Mouse (Mus musculus) embryonic facial prominence, embryonic 10.5 days (tissue): Measurements from ENCODE around the gene Pan2. TPM values are rescaled to one million over a fixed set of nuclear protein-coding genes. Genes with fewer than 3 reads are reported as not detected.
"Not testable (repeated sequence)": the region's sequence is repeated elsewhere in the genome, so short reads cannot be mapped to it uniquely, and the experiment has no call there.

Experiments used
- DNase-seq: peaks from one replicate; pipeline ENCODE4 v3.0.0-alpha.2; 2017; ENCODE audit warnings: low spot score
- H3K27ac ChIP-seq: fragments of 300-500 bp; sonication (generic); replicated peaks from 2 replicates; pipeline ENCODE4 v1.5.1; 2016; ENCODE audit warnings: mild to moderate bottlenecking
- H3K27me3 ChIP-seq: fragments of 300-500 bp; sonication (generic); replicated peaks from 2 replicates; pipeline ENCODE4 v1.6.1; 2016; ENCODE audit warnings: low read depth, mild to moderate bottlenecking; ENCODE audit not compliant: poor library complexity, severe bottlenecking
- H3K36me3 ChIP-seq: fragments of 300-500 bp; sonication (generic); replicated peaks from 2 replicates; pipeline ENCODE4 v1.6.1; 2016; ENCODE audit warnings: mild to moderate bottlenecking, moderate library complexity
- H3K4me1 ChIP-seq: fragments of 300-500 bp; sonication (generic); 2 replicates; pipeline ENCODE4 v1.6.1; 2016
- H3K4me3 ChIP-seq: fragments of 300-500 bp; sonication (generic); 2 replicates; pipeline ENCODE4 v1.5.1; 2016; ENCODE audit warnings: mild to moderate bottlenecking, moderate library complexity
- H3K9me3 ChIP-seq: fragments of 300-500 bp; sonication (generic); 2 replicates; pipeline ENCODE4 v1.6.1; 2016; ENCODE audit warnings: mild to moderate bottlenecking
- WGBS: fragments of 180-500 bp; shearing (Covaris S2); methylation state at CpG from one replicate; pipeline ENCODE4 v1.1.7; 2016; 5-methylcytosine and 5-hydroxymethylcytosine counted together
- polyA plus RNA-seq: library from polyadenylated mRNA; unstranded; fragments of >200 nt; fragmentation: Nextera tagmentation; extraction: Ambion mirVana; gene quantifications from 2 replicates; pipeline ENCODE4 v1.2.1, GENCODE M21; 2016

Gene Pan2
- polyA plus RNA-seq, 1 experiment from 2014 or later = 42.9 TPM

DNA sequence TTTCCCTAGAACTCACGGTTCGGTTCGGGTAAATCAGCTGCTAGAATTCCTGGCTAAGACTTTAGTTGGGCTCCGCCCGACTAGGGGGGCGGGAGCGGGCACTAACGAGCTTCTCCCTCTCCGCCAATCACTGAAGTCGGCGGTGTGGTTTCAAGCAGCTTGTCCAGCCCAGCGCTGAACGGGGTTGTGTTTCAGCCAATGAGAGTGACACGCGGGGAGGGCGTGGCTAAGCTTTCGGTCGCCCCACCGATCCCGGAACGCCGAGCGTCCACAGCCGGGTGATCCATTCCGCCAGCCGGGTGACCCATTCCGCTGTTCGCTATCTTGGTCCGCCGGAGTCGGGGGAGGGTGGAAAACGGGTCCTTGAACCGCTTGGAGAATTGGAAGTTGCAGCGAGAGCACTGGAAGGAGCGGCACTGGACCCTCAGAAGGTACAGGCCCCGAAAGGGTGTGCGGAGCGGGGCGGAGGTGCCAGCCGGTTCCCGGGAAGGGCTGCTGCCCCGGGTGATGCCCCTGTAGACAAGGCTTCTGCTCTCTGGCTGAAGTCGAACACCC lies 32.8 kb upstream of the Pan2 start, which contains the start of gene Stat2:
Gene Stat2, plus strand, starts transcription at position 273 of the 555 bp plus-strand sequence.
- under 1% methylated on average over 43 of the region's 43 CpGs for WGBS
- peaks cover 15% of the 10 kb centered on the region for H3K4me1 ChIP-seq

DNA sequence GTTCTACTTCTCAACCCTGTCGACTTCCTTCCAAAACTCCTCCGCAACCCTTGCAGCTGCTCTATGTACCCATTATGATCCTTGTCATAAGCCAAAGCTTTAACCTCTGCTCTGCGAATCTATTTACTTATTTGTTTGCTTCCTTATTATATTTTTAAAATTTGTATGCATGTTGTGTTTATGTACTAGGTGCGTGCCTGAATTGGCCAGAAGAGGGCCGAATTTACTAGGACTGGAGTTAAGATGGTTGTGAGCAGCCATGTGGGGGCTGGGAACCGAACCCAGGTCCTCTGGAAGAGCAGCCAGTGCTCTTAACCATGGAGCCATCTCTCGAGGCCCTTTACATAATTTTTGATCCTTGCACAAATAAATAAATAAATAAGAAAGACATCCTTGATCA lies 32.3 kb upstream of the Pan2 start:
- Histone ChIP-seq H3K27ac (peak overlapping the region; percentile 86), H3K9me3 (no peaks in the 10 kb centered on the region), H3K27me3 (peaks cover 8% of the 10 kb centered on the region; the same call in 1 of the 2 replicates), H3K4me1 (peaks cover 15% of the 10 kb centered on the region), H3K36me3 (no peaks in the 10 kb centered on the region; the same call in 1 of the 2 replicates), H3K4me3 (peak overlapping the region; percentile 87)
- no peak for DNase-seq
- WGBS = 50% methylated on average over 7 of the region's 7 CpGs

More for the DNA sequence above, 32.8 kb upstream of the Pan2 start, which contains the start of gene Stat2:
- H3K4me3 ChIP-seq = peak within 1 kb of the TSS; percentile 87
- no peaks in the 10 kb centered on the region; the same call in 1 of the 2 replicates for H3K36me3 ChIP-seq
- peak within 1 kb of the TSS; percentile 86 for H3K27ac ChIP-seq
- DNase-seq = peak; percentile 97
- no peaks in the 10 kb centered on the region for H3K9me3 ChIP-seq
- peaks cover 8% of the 10 kb centered on the region; the same call in 1 of the 2 replicates for H3K27me3 ChIP-seq

DNA sequence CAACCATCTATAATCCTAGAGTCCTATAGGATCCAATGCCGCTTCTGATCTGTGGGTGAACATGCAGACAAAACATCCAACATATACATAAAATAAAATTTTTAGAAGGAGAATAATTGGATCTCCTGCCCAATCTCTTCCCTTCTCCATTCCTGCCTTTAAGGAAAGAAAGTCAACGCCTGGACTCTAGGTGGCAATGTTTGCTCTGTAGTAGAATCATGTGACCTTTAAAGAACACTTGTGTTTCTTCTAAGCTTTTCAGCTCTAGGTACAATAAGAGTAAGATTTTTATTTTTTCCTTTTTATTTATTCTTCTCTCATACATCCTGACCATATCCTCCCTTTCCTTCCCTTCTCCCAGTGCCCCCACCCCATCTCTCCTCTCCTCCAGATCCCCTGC lies 31.3 kb upstream of the Pan2 start:
- H3K36me3 ChIP-seq = peaks cover 6% of the 10 kb centered on the region; the same call in 1 of the 2 replicates
- no peak overlapping the region for H3K27ac ChIP-seq
- no peaks in the 10 kb centered on the region for H3K9me3 ChIP-seq
- WGBS = 66% methylated on average over 2 of the region's 2 CpGs
- DNase-seq = no peak
- H3K4me3 ChIP-seq = no peak overlapping the region
- peaks cover 15% of the 10 kb centered on the region for H3K4me1 ChIP-seq
- H3K27me3 ChIP-seq = peaks cover 8% of the 10 kb centered on the region; the same call in 1 of the 2 replicates

DNA sequence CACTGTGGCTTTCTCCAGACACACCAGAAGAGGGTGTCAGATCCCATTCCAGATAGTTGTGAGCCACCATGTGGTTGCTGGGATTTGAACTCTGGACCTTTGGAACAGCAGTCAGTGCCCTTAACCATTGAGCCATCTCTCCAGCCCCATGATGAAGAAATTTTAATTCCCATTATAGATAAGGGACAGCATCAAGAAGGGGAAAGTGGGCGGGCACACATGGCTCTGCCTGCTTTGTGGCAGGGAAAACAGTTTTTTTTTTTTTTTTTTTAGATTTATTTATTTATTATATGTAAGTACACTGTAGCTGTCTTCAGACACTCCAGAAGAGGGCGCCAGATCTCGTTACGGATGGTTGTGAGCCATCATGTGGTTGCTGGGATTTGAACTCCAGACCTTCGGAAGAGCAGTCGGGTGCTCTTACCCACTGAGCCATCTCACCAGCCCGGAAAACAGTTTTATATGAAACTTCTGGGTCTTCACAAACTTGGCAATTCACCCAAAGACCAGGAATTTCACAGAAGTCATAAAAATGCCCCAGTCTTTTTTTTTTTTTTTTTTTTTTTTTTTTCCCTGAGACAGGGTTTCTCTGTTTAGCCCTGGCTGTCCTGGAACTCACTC lies 30.2 kb upstream of the Pan2 start:
- DNase-seq, H3K27ac ChIP-seq, H3K27me3 ChIP-seq, H3K9me3 ChIP-seq, H3K4me3 ChIP-seq: not testable (repeated sequence)
- Histone ChIP-seq H3K4me1 (peaks cover 15% of the 10 kb centered on the region), H3K36me3 (peaks cover 15% of the 10 kb centered on the region; the same call in 1 of the 2 replicates)
- 72% methylated on average over 7 of the region's 7 CpGs for WGBS

DNA sequence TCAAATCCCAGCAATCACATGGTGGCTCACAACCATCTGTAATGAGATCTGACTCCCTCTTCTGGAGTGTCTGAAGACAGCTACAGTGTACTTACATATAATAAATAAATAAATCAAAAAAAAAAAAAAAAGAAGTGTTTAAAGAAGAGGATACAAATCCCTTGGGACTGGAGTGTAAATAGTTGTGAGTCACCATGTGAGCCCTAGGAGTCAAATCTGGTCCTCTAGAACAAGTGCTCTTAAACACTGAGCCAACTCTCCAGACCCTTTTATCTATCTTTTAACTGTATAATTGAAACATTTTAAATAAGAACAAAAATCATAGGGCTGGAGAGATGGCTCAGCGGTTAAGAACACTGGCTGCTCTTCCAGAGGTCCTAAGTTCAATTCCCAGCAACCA lies 27.8 kb upstream of the Pan2 start:
- Histone ChIP-seq H3K36me3 (peaks cover 37% of the 10 kb centered on the region), H3K4me1 (peaks cover 13% of the 10 kb centered on the region)
- H3K9me3 ChIP-seq, H3K27ac ChIP-seq, DNase-seq, H3K4me3 ChIP-seq, H3K27me3 ChIP-seq: not testable (repeated sequence)
- WGBS = 96% methylated on average over 1 of the region's 1 CpGs

DNA sequence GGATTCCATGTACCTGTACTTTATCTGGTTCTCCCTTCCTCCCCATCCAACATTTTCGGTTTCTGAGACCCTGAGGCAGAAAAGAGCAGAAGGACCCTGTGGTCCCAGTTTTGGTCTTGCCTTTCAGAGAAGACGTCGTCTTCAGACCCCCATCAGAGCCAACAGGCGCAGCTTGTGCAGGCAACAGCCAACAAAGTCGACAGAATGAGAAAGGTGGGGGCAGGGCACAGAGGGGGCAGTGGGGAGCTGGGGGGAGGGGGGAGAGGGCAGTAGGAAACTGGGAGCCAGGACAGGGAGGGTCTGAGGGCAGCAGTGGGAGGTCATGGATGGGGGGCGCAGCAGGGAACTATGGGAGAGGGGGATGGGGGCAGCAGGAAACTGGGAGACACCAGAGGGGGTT lies 25.0 kb upstream of the Pan2 start:
- DNase-seq = no peak
- Histone ChIP-seq H3K36me3 (peaks cover 64% of the 10 kb centered on the region), H3K27ac (no peak overlapping the region), H3K27me3 (no peaks in the 10 kb centered on the region), H3K4me1 (peaks cover 7% of the 10 kb centered on the region; the same call in 1 of the 2 replicates), H3K9me3 (no peaks in the 10 kb centered on the region), H3K4me3 (no peak overlapping the region)
- WGBS = 57% methylated on average over 6 of the region's 6 CpGs

DNA sequence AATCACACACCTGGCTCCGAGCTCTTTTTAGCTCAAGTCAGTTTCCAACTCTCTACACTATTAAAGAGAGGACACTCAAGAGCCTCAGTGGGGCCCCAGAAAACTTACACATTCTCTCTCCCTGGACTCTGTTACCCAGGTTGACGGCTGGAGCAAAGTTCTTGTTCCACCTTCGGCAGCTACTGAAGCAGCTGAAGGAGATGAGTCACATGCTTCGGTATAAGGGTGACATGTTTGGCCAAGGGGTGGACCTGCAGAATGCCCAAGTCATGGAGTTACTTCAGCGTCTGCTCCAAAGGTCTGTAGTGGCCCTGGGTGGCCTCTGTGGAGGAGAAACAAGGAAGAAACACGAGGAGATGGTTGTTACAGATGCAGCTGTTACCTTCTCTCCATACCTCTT lies 22.2 kb upstream of the Pan2 start:
- Histone ChIP-seq H3K4me3 (no peak overlapping the region), H3K27ac (no peak overlapping the region), H3K27me3 (no peaks in the 10 kb centered on the region), H3K9me3 (no peaks in the 10 kb centered on the region), H3K4me1 (peaks cover 7% of the 10 kb centered on the region), H3K36me3 (peaks cover 89% of the 10 kb centered on the region)
- DNase-seq = no peak
- WGBS = 90% methylated on average over 6 of the region's 6 CpGs

DNA sequence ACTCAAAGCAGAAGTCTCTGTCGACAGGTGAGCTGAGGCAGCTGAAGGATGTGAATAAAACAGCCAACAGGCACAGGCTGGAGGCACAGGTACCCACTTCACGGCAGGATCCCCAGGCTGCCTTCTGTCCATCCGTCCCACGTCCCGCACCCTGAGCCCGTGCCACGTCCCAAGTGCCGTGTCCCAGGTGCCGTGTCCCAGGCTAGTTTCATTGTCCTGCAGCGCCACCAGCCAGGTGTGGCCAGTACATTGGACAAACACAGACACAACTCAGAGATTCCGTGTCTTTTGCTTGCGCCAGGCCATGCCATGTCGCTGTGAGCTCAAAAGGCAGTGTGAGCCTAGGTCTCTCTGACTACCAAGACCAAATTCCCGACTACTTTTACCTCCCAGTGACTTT lies 21.5 kb upstream of the Pan2 start:
- H3K4me3 ChIP-seq = no peak overlapping the region
- H3K9me3 ChIP-seq = no peaks in the 10 kb centered on the region
- WGBS = 94% methylated on average over 14 of the region's 14 CpGs
- no peak for DNase-seq
- H3K36me3 ChIP-seq = peaks cover 88% of the 10 kb centered on the region
- H3K27ac ChIP-seq = no peak overlapping the region
- H3K4me1 ChIP-seq = peaks cover 15% of the 10 kb centered on the region
- H3K27me3 ChIP-seq = no peaks in the 10 kb centered on the region

DNA sequence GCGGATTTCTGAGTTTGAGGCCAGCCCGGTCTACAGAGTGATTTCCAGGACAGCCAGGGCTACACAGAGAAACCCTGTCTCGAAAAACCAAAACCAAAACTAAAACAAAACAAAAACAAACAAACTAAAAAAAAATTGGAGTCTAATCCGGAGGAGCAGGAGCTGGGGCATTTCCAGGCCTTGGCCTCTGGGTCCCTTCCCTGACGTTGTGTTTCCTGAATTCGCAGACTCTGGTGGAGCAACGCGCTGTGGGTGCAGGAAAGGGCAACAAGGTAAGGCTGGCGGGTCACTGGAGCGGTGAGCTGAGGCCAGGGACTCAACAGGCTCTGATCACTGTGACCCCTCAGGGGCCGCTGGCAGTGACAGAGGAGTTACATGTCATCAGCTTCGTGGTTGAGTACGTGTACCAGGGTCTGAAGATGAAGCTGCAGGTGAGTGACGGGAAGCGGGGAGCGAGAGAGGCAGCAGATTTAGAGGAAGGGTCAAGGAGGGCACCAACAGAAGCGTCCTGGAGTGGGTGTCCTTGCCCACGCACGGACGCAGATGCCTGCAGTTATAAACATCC lies 20.2 kb upstream of the Pan2 start:
- H3K9me3 ChIP-seq = no peaks in the 10 kb centered on the region
- no peak for DNase-seq
- H3K27me3 ChIP-seq = no peaks in the 10 kb centered on the region
- H3K27ac ChIP-seq = no peak overlapping the region
- H3K36me3 ChIP-seq = peaks cover 76% of the 10 kb centered on the region
- H3K4me3 ChIP-seq = no peak overlapping the region
- 89% methylated on average over 20 of the region's 20 CpGs for WGBS
- peaks cover 17% of the 10 kb centered on the region for H3K4me1 ChIP-seq

DNA sequence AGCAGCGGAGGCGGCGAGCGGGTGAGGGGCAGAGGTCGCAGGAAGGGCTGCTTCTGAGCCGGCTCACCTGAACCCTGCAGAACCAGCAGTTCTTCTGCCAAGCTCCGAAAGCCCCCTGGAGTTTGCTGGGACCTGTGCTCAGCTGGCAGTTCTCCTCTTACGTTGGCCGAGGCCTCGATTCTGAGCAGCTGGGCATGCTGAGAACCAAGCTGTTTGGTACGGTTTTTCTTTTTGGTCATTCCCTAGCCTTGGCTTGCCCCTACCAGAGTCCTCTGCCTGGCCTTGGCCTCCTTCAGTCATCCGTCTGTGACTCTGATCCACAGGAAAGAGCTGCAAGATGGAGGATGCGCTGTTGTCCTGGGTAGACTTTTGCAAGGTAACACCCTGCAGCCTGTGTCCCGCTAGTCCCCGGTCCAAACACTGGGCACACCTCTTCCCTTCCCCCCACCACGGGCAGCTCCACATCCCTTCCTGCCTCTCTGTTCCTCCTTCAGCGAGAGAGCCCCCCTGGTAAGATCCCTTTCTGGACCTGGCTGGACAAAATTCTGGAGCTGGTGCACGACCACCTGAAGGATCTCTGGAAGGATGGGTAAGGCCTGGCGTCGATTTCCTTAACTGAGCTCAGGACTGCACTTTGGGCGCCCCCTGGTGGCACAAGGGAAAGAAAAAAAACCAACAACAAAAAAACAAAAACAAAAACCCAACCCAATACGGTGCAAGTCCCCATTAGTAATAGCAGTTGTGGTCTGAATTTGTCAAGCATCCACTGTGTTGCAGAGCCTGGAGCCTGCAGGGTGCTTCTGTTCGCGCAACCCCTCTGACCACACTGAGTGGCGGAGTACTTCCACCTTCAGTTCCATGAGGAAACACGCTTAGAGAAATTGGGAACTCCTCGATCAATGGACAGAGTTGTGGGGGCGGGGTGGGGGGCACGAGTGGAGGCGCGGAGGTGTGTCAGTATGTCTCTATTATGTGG lies 19.2 kb upstream of the Pan2 start:
- peaks cover 74% of the 10 kb centered on the region for H3K36me3 ChIP-seq
- H3K27me3 ChIP-seq = no peaks in the 10 kb centered on the region
- no peak overlapping the region for H3K4me3 ChIP-seq
- no peaks in the 10 kb centered on the region for H3K9me3 ChIP-seq
- WGBS = 65% methylated on average over 31 of the region's 31 CpGs
- peaks cover 10% of the 10 kb centered on the region for H3K4me1 ChIP-seq
- peak; percentile 80 for DNase-seq
- H3K27ac ChIP-seq = no peak overlapping the region

DNA sequence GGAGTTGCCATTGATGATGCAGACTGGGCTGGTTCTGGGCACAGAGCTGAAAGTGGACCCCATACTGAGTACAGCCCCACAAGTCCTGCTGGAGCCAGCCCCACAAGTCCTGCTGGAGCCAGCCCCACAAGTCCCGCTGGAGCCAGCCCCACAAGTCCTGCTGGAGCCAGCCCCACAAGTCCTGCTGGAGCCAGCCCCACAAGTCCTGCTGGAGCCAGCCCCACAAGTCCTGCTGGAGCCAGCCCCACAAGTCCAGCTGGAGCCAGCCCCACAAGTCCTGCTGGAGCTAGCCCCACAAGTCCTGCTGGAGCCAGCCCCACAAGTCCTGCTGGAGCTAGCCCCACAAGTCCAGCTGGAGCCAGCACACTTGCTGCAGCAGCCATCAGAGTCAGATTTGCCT lies 12.5 kb upstream of the Pan2 start:
- H3K27me3 ChIP-seq, H3K4me3 ChIP-seq, H3K27ac ChIP-seq, DNase-seq, H3K9me3 ChIP-seq: not testable (repeated sequence)
- H3K36me3 ChIP-seq = peaks cover 42% of the 10 kb centered on the region
- peaks cover 10% of the 10 kb centered on the region for H3K4me1 ChIP-seq
- WGBS = 68% methylated on average over 1 of the region's 1 CpGs

DNA sequence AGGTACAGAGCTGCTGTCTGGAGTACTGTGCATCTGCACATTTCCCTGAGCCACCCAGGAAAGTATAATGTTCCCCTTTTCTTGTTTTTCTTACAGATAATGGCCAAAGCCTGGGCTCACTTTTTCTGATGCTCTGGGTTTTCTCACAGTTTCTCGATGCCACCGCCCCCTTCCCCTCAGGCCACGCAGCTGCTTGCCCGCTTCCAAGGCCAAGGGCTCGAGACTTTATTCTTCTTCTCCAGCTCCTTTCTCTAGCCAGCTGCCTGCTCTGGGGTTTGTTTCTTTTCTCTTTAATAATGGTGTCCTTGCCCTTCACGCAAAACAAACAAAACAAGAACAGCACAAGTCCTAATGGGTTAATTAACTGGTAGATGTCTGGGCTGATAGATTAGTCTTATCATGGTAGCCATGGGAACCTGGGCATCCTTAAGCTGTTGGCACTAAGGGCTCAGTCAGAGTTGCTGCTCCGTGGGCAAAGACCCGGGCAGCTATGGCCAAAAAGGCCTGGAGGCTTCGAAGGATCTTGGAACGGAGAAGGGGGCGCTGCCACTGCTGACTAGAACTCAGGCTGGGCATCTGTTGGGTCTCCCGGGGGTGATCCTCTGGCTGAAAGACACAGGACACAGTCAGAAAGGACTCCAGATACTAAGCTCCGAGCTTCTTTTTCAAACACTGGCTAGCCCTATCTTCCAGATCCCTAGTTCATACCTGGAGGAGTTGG lies 6.6 kb upstream of the Pan2 start:
- Histone ChIP-seq H3K4me3 (no peak overlapping the region), H3K4me1 (no peaks in the 10 kb centered on the region), H3K36me3 (peaks cover 15% of the 10 kb centered on the region), H3K27ac (no peak overlapping the region), H3K27me3 (no peaks in the 10 kb centered on the region), H3K9me3 (no peaks in the 10 kb centered on the region)
- DNase-seq = no peak
- WGBS = 80% methylated on average over 13 of the region's 13 CpGs
